Mouse (Mus musculus): ENCODE data around the gene Pdia6.

- TF ChIP-seq CTCF (IDR thresholded peaks at IDR 0.05; ENCODE audit: borderline replicate concordance, insufficient read depth, low read depth, low read length) (no peak), POLR2A (IDR thresholded peaks at IDR 0.05; ENCODE audit: borderline replicate concordance, insufficient read depth, low read length) (no peak)
Measured at GRCm38 (mm10) chr12:17258431-17258830, 7.9 kb upstream of the Pdia6 start.

Data from cerebellum, adult 2 months (tissue).